In the genomic region with DNA sequence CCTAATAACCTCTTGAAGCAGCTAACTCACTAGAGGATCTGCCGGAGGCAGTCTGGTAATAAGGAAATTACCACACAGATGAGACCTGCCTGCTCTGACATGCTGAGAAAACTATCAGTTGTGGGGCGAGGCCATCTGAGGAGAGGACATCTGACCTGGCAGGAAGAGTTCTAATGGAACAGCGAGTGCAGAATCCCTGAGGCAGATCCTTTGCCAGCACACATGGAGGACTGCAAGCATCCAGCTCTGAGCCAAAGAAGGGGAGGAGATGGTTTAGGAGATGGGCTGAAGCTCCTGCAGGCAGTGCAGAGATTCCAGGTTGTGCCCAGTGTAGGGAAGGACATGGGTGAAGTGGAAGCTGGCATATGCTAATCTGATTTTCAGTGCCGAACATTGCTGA, we compare ENCODE assay signal across 22 mouse cellular contexts. TPM values are rescaled to one million over a fixed set of nuclear protein-coding genes. Genes with fewer than 3 reads are reported as not detected.
DNase-seq lines count a peak whose midpoint lies in the region; ATAC-seq lines count a peak whose summit lies in the region.
"Had no signal": no experiment of that assay in that cellular context is flagged by ENCODE, and none has a peak within 500 bp of the region (broad histone marks: within the 10 kb centered on the region; RNA-seq: fewer than 3 reads in every experiment).

No protein-coding gene starts in this region.

- intact Hi-C loops in heart, postnatal 25 days (cut with DNase I), result no loop called here

- ATAC-seq in cerebellum, adult (ENCODE audit: insufficient number of reproducible peaks, low FRiP score, low TSS enrichment), result no peak
- ATAC-seq: activated CD4-positive, CD25-positive, alpha-beta regulatory T cell, adult 4 months; CD4-positive, CD25-positive, alpha-beta regulatory T cell, adult 4 months; forebrain, embryonic 14.5 days; forebrain, embryonic 16.5 days; Patski had no signal

- DNase-seq in cerebellum, adult 11-12 months, result peak; percentile 4
- DNase-seq in cerebellum, adult 9-11 months, result no peak
- DNase-seq in cerebellum, postnatal 14 days, result peak; percentile 36 to 50
- DNase-seq in heart, adult 11 months, result peak; percentile 64
- DNase-seq in heart, postnatal 25 days (ENCODE audit: low spot score), result no peak
- DNase-seq: adrenal gland, adult 8-10 months; adrenal gland, postnatal 14 days; adrenal gland, postnatal 36 days; B cell, adult 2 months; cerebellum, adult 18-20 months; cerebellum, adult 8-10 months; embryo, embryonic 11 days had no signal

RNA-seq across cellular contexts. Expression of a gene that starts 4.7 kb away (rescaled TPM):
- total RNA-seq in heart, postnatal 25 days (2021), result not detected
- total RNA-seq: adrenal gland, adult 18-20 months; adrenal gland, adult 8-10 months; adrenal gland, postnatal 14 days; adrenal gland, postnatal 36 days; CH12.LX; common myeloid progenitor, adult 5-6 weeks; G1E had no signal

RNA-seq across cellular contexts. Expression of a gene that starts 7.8 kb away (rescaled TPM):
- not detected for total RNA-seq in heart, postnatal 25 days (2021)
- total RNA-seq: adrenal gland, adult 18-20 months; adrenal gland, adult 8-10 months; adrenal gland, postnatal 14 days; adrenal gland, postnatal 36 days; CH12.LX; common myeloid progenitor, adult 5-6 weeks; G1E had no signal

RNA-seq across cellular contexts. Expression of a gene that starts 13.3 kb away (rescaled TPM):
- total RNA-seq in heart, postnatal 25 days (2021), result not detected
- total RNA-seq: adrenal gland, adult 18-20 months; adrenal gland, adult 8-10 months; adrenal gland, postnatal 14 days; adrenal gland, postnatal 36 days; CH12.LX; common myeloid progenitor, adult 5-6 weeks; G1E had no signal

RNA-seq across cellular contexts. Expression of a gene that starts 16.4 kb away (rescaled TPM):
- not detected for total RNA-seq in heart, postnatal 25 days (2021)
- total RNA-seq: adrenal gland, adult 18-20 months; adrenal gland, adult 8-10 months; adrenal gland, postnatal 14 days; adrenal gland, postnatal 36 days; CH12.LX; common myeloid progenitor, adult 5-6 weeks; G1E had no signal

RNA-seq across cellular contexts. Expression of a gene that starts 23.6 kb away (rescaled TPM):
- not detected for total RNA-seq in heart, postnatal 25 days (2021)
- total RNA-seq: adrenal gland, adult 18-20 months; adrenal gland, adult 8-10 months; adrenal gland, postnatal 14 days; adrenal gland, postnatal 36 days; CH12.LX; common myeloid progenitor, adult 5-6 weeks; G1E had no signal

Comparison
In these comparisons a context has a peak if more than half of its experiments do, and no peak if none do; other contexts are left out.
1. DNase-seq: peak in cerebellum, adult 11-12 months (single experiment), cerebellum, postnatal 14 days (2 of 2) and heart, adult 11 months (single experiment); none in cerebellum, adult 9-11 months (single experiment) and heart, postnatal 25 days (single experiment).